Mouse (Mus musculus) splenic B cell, adult 2 months (primary cell): Measurements from ENCODE around the gene Kcnj15.

ENCODE experiments used
- DNase-seq: peaks from one replicate; pipeline ENCODE4 v3.0.0-alpha.2; 2011; ENCODE audit warnings: low read depth, low spot score
- H3K27me3 ChIP-seq: 2 replicates; pipeline ENCODE4 v1.6.1; 2012; ENCODE audit warnings: mild to moderate bottlenecking, low read length, moderate library complexity, mixed read lengths; ENCODE audit not compliant: control insufficient read depth, poor library complexity, insufficient read depth, severe bottlenecking
- H3K36me3 ChIP-seq: 2 replicates; pipeline ENCODE4 v1.6.1; 2012; ENCODE audit warnings: mild to moderate bottlenecking, low read length, moderate library complexity, mixed read lengths; ENCODE audit not compliant: control insufficient read depth, poor library complexity, insufficient read depth, severe bottlenecking

Gene Kcnj15

GRCm38 (mm10) chr16:95264324-95264723 is 7.0 kb downstream of the Kcnj15 start:
- no peaks in the 10 kb centered on the region for H3K36me3 ChIP-seq

DNA sequence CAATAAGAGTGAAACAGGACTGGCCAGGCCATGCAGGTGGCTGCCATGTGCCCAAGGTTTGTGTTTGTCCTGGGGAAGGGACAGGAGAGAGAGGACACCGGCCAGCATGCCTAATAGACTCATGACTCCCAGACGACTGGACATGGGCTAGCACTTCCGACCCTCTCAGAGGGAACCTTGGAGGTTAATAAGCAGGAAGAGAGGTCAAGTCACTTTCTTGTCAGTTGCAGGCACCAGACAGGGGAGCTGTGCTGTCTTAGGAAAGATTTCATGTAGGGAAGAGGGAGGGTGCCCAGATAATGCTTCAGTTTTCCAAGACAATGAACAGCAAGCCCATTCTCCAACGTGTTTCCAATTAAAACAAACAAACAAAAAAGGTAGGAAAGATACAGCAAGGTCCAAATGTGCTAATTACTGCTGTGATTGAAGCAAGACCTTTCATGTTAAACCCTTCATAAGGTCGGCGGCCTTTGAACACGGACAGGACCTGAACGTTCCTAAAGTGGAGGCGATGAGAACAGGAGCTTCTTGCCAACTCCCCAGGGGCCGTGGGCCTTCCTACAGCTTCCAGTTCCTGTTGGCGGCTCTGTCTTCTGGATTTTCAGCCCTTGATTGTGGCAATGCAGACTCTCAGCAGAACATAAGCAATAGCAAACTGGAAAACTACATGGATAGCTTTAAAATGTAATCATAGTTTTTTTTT is 10.3 kb downstream of the Kcnj15 start:
- Histone ChIP-seq H3K36me3 (no peaks in the 10 kb centered on the region), H3K27me3 (no peaks in the 10 kb centered on the region)
- DNase-seq, result no peak

More at GRCm38 (mm10) chr16:95264324-95264723, 7.0 kb downstream of the Kcnj15 start:
- no peaks in the 10 kb centered on the region for H3K27me3 ChIP-seq
- no peak for DNase-seq

DNA sequence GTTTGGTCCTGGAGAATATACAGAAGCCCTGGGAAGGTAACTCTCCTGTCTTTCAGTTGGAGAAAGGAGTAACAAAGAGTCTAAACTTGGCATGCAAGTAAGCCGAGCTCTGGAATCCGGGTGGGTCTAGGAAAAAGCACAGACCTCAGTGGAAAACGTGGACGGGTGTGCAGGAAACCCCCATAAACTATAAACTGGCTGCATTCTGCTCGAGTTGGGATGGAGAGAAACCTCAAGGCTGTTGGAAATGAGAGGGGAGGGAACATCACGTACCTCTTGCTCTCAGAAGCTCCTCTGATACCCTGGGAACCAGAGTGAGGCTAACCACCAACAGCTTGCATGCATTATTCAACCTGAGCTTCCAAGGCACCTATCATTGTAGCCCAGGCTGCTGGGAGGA is 12.3 kb downstream of the Kcnj15 start:
- Histone ChIP-seq H3K36me3 (no peaks in the 10 kb centered on the region), H3K27me3 (no peaks in the 10 kb centered on the region)
- no peak for DNase-seq

DNA sequence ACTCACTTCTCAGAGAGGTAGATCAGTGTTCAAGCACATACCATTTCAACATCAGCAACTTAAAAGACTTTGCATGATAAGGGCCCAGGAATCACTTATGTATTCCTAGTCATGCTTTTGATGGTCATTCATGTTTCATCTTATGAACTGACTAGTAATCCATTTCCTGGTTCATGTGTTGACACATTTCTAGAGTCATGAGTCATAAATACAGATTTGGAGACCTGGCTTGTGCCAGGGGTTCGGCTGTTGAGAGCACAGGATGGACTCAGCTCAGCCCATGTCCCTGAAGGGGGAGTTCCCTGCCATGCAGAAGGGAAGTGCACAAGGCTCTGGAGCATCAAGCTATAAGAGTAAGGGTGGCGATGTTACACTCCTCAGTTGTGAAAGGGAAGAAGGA is 15.7 kb downstream of the Kcnj15 start:
- no peak for DNase-seq
- Histone ChIP-seq H3K27me3 (no peaks in the 10 kb centered on the region), H3K36me3 (no peaks in the 10 kb centered on the region)

- Histone ChIP-seq H3K27me3 (no peaks in the 10 kb centered on the region), H3K36me3 (no peaks in the 10 kb centered on the region)
- DNase-seq, result no peak
These were observed 18.6 kb downstream of the Kcnj15 start for GRCm38 (mm10) chr16:95275713-95276502.

GRCm38 (mm10) chr16:95279015-95279414 is 21.7 kb downstream of the Kcnj15 start:
- Histone ChIP-seq H3K27me3 (no peaks in the 10 kb centered on the region), H3K36me3 (no peaks in the 10 kb centered on the region)
- DNase-seq, result no peak

- Histone ChIP-seq H3K27me3 (no peaks in the 10 kb centered on the region), H3K36me3 (no peaks in the 10 kb centered on the region)
- DNase-seq, result no peak
These were observed 23.0 kb downstream of the Kcnj15 start for GRCm38 (mm10) chr16:95280338-95280737.

- H3K36me3 ChIP-seq, result no peaks in the 10 kb centered on the region
- DNase-seq, result no peak
- H3K27me3 ChIP-seq, result no peaks in the 10 kb centered on the region
These were observed 26.0 kb downstream of the Kcnj15 start for GRCm38 (mm10) chr16:95283369-95283768.

DNA sequence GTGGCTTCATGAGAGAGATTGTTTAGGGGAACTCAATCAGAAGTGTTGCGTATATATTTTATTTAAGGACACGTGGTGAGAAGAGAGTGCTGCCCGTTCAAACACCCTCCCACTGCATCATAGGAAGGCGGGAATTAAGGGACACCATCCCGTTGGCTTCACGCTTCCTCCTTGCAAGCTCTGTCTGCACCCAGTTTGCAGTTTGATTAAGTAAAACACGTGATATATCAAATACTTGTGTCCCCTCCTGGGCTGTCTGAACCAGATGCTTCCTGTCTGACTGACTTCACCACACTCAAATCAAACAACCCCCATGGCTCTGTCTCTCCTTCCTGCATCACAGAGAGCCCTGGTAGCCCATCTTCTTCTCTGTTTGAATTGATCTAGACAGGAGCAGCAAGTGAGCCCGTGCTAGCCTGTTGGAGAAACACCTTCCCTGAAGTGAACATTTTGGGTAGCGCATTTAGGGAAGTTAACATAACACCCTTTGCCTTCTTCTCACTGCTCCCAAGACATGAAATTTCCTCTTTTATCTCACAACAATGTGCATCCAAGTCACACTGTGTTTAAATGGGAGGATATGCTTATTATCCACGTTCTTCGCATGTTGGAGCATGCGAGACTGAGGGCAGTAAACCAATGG is 26.8 kb downstream of the Kcnj15 start:
- Histone ChIP-seq H3K27me3 (no peaks in the 10 kb centered on the region), H3K36me3 (no peaks in the 10 kb centered on the region)
- DNase-seq, result no peak

DNA sequence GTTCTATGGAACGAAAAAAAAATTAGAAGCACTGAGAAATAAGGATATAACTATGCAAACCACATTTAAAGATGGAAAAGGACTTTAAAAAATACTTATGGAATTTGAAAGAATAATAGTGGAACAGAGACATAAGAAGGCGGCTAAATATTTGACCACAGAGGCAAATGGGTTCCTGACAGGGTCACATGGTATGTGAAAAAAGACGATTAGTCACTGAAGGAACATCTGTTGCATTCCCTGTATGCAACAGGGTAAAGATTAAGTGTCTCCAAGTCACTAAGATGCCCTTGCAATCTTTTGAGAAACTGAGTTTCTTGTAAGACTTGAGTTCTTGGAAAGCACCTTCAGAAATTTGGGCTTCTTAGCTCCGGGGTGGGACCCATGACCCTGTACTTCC is 27.7 kb downstream of the Kcnj15 start:
- H3K27me3 ChIP-seq, result no peaks in the 10 kb centered on the region
- H3K36me3 ChIP-seq, result no peaks in the 10 kb centered on the region
- no peak for DNase-seq

DNA sequence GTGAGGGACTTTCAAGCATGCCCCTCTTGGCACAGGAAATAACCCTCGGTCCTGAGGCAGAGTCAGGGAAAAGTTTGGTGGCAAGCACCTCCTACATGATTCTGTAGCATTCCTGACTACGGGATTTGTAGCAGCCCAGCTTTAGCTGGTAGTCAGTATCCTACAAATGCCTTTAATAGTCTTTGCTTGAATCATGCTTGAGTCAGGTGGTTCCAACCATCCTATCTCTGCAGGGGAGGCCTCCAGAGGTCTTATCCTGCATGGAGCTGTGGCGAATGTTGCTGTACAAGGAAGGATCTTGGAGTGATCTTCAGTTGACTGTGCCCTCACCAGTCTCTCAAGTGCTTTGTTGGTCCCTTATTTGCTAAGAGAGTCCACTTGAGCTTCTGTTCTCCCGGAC is 28.4 kb downstream of the Kcnj15 start:
- no peaks in the 10 kb centered on the region for H3K36me3 ChIP-seq
- no peak for DNase-seq

GRCm38 (mm10) chr16:95287656-95288055 is 30.3 kb downstream of the Kcnj15 start:
- no peaks in the 10 kb centered on the region for H3K36me3 ChIP-seq
- no peaks in the 10 kb centered on the region for H3K27me3 ChIP-seq

More for the DNA sequence above, 28.4 kb downstream of the Kcnj15 start:
- no peaks in the 10 kb centered on the region for H3K27me3 ChIP-seq

GRCm38 (mm10) chr16:95289375-95289774 is 32.0 kb downstream of the Kcnj15 start:
- DNase-seq, result no peak
- no peaks in the 10 kb centered on the region for H3K27me3 ChIP-seq
- no peaks in the 10 kb centered on the region for H3K36me3 ChIP-seq

More at GRCm38 (mm10) chr16:95287656-95288055, 30.3 kb downstream of the Kcnj15 start:
- DNase-seq, result no peak

GRCm38 (mm10) chr16:95291450-95292101 is 34.2 kb downstream of the Kcnj15 start:
- DNase-seq, result no peak
- Histone ChIP-seq H3K36me3 (no peaks in the 10 kb centered on the region), H3K27me3 (no peaks in the 10 kb centered on the region)
